ENCODE assay signal across 8 mouse cellular contexts in the genomic region with DNA sequence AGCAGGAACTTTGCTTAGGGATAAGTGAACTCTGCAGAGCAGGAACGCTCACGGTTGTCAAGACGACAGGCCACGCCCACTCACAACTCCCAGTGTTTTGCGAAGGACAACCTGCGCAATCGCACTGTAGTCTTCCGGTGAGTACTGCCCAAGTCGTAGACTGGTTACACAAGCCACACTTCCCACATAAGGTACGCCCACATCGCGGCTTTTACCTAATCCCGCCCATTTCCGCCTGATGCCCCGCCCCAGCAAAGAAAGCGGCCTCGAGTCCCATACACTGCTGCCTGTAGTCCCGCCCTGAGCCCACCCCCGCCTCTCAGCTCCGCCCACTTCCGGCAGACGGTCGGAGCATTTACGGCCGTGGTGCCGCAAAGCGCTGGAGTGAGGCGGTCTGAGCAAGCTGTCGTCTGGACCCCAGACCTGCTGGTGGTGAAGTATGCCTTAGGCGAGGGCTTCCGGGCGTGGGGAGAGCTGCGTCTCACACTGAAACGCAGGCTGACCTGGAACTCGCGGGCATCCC. TPM values are rescaled to one million over a fixed set of nuclear protein-coding genes. Genes with fewer than 3 reads are reported as not detected.
DNase-seq lines count a peak whose midpoint lies in the region; ATAC-seq and TF ChIP-seq lines count a peak whose summit lies in the region.

A gene (minus strand): TSS at position 190 of the 523 bp plus-strand sequence.
A gene (plus strand): TSS at position 319 of the 523 bp plus-strand sequence.

- H3K9me3 ChIP-seq in hindbrain, embryonic 13.5 days = no peaks in the 10 kb centered on the region

- H3K4me3 ChIP-seq in hindbrain, embryonic 13.5 days = peak within 1 kb of the TSS; percentile 73

- WGBS in hindbrain, embryonic 13.5 days = 0% methylated on average over 36 of the region's 36 CpGs

- POLR2A ChIA-PET in Patski (lab: Charles Lee) = interaction anchor here (1.0 to 1.7 kb wide), 4 partner anchors 12 to 136 kb away, joined by 3 to 4 read pairs (median 3); a partner anchor contains a TSS

- H3K4me2 ChIP-seq in hindbrain, embryonic 13.5 days = peak within 1 kb of the TSS; percentile 65

- no peaks in the 10 kb centered on the region for H3K36me3 ChIP-seq in hindbrain, embryonic 13.5 days

- H3K4me1 ChIP-seq in hindbrain, embryonic 13.5 days (replicated peaks) = peaks cover 18% of the 10 kb centered on the region

- in situ Hi-C loops in Patski (cut with MboI; ENCODE audit: low pct_unique_long_range_greater_than_20kb) = no loop called here

- peak; percentile 98 for DNase-seq in Patski (ENCODE audit: low read depth, low spot score)
- DNase-seq in cerebellum, postnatal 14 days = peak; percentile 97
- DNase-seq in frontal cortex, postnatal 14 days (ENCODE audit: low spot score in 2 of 2) = peak; percentile 97 to 99
- DNase-seq in layer of hippocampus, postnatal 25 days (ENCODE audit: extremely low spot score in 1 of 2, low spot score in 1 of 2) = peak; percentile 82 to 90
- DNase-seq in lung, postnatal 25 days (ENCODE audit: low spot score) = peak; percentile 100
- peak; percentile 99 for DNase-seq in retina, embryonic 14.5 days (ENCODE audit: low spot score)
- peak; percentile 97 for DNase-seq in thymus, postnatal 4 days

- TF ChIP-seq CTCF in Patski (IDR thresholded peaks at IDR 0.05) = no peak

- peak; percentile 99 for ATAC-seq in Patski
- ATAC-seq in hindbrain, embryonic 13.5 days (ENCODE audit: low FRiP score) = peak; percentile 99

- no peaks in the 10 kb centered on the region for H3K27me3 ChIP-seq in Patski
- no peaks in the 10 kb centered on the region for H3K27me3 ChIP-seq in hindbrain, embryonic 13.5 days

- peak within 1 kb of the TSS; percentile 96 for H3K27ac ChIP-seq in hindbrain, embryonic 13.5 days

- CTCF ChIA-PET in Patski (lab: Charles Lee) = interaction anchor here (1.3 to 2.5 kb wide), 4 partner anchors 11 to 130 kb away, joined by 3 to 15 read pairs (median 5); no protein-coding TSS in a partner anchor

- peak within 1 kb of the TSS; percentile 91 for H3K9ac ChIP-seq in hindbrain, embryonic 13.5 days

RNA-seq across cellular contexts. Expression of the first gene that starts in this region (rescaled TPM):
- 3.0 TPM for polyA plus RNA-seq in Patski (2021)
- 0.97 and 1.0 TPM in 2 replicates for polyA plus RNA-seq in hindbrain, embryonic 13.5 days (2015; fragmentation: Nextera tagmentation; extraction: Ambion mirVana)
- total RNA-seq in layer of hippocampus, postnatal 25 days (2021) = 1 to 10 TPM in 1 of 2 experiments, under 1 TPM in 1; 0.91 to 1.1 TPM

RNA-seq across cellular contexts. Expression of the second gene that starts in this region (rescaled TPM):
- 71.3 TPM for polyA plus RNA-seq in Patski (2021)
- polyA plus RNA-seq in hindbrain, embryonic 13.5 days (2015; fragmentation: Nextera tagmentation; extraction: Ambion mirVana) = 34.3 and 34.9 TPM in 2 replicates
- total RNA-seq in layer of hippocampus, postnatal 25 days (2021) = 10 to 100 TPM; 23.8 to 24.2 TPM

Comparison
In these comparisons a context has a peak if more than half of its experiments do, and no peak if none do; other contexts are left out.
1. Peak in every context shown above with its lines: DNase-seq, ATAC-seq, H3K4me3 ChIP-seq and H3K27ac ChIP-seq.